Mouse (Mus musculus) neutrophil, adult 5-6 weeks (primary cell): ENCODE results near the gene Sult2b1. TPM values are rescaled to one million over a fixed set of nuclear protein-coding genes. Genes with fewer than 3 reads are reported as not detected.

Experiments
- ATAC-seq: fragments of 151-379, 151-347 bp; 2 replicates; pipeline ENCODE4 v1.8.0; 2017; ENCODE audit warnings: mild to moderate bottlenecking, moderate TSS enrichment; ENCODE audit not compliant: insufficient number of reproducible peaks, poor library complexity, low FRiP score, severe bottlenecking; ENCODE audit errors: extremely low read depth
- total RNA-seq: library from RNA; stranded (forward); fragments of 200-1000 nt; gene quantifications from 2 replicates; pipeline ENCODE4 v1.2.3, GENCODE M21; 2017

Sult2b1 gene
- total RNA-seq, 1 experiment from 2014 or later: not detected

DNA sequence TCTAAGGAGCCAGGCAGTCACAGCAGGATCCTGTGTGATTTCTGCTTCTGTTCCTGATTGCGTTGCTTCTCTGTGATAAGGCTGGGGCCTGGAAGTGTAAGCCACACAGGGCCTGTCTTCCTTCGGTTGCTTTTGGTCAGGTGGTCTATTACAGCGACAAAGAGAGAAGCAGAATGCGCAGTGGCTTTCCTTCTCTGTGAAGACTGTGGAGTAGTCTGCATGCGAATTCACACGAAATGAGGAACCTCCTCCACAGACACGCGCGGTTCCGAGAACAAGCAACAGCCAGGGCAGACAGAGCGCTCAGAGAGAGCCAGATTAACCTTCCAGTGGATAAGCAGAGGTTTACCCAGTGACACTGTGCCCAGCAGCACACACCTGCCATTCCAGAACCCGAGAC is 43.2 kb downstream of the Sult2b1 start:
- peak; percentile 21; the same call in 1 of the 2 replicates for ATAC-seq

DNA sequence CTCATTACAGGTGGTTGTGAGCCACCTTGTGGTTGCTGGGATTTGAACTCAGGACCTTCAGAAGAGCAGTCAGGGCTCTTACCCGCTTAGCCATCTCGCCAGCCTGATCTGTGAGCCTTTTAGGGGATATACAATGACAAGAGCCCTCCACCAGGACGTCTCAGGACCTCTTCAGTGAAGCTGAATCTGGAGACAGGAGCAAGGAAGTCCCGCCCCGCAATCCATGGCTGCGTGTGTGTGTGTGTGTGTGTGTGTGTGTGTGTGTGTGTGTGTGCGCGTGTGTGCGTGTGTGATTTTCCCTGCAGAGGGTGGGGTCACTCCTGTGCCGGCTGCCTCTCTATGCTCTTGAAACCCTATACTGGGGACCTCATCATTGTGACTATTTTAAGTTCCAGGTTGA is 44.6 kb downstream of the Sult2b1 start:
- ATAC-seq: no peak

DNA sequence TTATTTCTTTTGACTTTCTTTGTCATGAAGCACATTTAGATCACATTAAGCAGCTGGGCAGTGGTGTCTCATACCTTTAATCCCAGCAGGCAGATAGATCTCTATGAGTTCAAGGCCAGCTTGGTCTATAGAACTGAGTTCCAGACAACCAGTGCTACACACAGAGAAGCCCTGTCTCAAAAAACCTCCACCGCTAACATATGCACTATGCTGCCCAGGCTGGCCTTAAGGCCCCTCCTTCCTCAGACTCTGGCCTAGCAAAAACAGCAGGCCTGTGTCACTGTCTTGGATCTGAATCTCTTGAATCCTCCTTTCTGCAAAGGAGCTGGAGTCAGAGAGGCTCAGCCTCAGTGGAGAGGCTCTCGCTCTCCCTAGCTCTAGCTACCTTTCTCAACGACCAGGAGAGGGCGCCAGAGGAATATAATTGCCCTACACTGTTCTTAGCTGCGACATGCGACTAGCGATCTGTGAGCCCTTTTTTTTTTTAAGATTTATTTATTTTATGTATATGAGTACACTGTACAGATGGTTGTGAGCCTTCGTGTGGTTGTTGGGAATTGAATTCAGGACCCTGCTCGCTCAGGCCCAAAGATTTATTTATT is 45.2 kb downstream of the Sult2b1 start:
- peak; percentile 73 for ATAC-seq

DNA sequence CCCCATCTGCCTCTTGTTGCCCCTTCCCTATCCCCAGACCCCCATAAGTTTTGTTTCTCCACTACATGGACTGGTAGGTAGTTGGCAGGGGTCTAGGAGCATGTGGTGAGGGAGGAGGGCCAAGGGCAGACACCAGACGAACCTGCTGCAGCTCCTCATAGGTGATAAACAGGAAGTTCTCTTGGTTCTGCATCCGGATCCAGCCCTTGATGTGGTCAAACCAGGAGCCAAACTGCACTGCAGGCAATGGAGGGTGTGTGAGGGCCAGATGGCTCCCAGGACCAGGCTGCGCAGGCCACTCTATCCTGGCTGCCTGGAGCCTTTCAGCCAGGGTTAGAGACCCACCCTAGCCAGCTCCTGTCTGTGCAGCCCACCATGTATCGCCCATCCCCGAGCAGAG is 51.0 kb downstream of the Sult2b1 start:
- ATAC-seq: peak; percentile 25; the same call in 1 of the 2 replicates

DNA sequence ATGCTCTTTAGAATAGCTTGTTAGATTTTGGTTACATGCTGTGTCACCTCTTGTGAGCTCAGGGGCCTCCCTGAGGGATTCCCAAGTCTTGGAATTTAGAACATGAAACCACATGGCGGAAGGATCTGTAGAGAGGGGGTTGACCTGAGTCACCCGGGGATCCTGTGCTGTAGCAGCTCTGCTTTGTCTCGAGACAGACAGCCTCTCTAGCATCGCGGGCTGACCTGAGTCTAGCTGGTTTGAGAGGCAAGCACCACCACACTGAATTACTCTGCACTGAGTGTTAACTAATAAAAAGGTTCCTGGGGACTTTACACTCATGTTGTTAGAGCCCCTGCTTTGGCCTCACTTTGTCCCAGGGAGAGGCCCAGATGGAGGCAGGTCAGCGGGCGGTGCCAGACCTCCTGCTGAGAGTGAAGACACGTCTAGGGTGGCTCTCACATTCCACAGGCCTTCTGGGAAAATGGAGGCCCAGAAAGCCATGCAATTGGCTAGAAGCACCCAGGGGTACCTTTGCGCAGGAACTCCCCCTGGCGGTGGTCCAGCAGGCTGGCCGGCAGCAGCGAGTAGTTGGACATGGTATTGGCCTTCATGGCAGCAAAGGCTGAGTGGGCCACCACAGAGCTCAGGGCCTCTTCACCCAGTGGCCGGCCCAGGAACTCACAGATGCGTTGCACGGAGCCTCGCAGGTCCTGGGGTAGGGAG is 53.6 kb downstream of the Sult2b1 start:
- ATAC-seq: no peak

DNA sequence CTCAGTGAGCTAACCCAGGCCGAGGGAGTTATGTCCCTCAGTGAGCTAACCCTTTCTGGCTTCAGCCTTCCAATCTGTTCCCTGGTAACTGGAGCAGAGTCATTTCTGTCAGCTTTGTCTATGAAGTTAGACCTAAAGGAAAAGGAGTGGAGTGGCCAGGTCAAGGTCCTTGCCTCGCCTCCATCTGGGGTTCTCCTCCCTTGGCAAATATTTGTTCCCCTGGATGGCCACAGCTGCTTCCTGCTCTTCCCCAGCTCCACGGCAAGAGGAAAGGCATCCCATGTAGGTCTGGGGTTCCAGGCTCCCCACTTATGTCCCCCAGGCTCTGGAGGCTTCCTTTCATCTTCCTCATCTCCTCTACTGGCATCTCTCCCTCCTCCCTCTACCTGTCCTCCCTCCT is 56.8 kb downstream of the Sult2b1 start:
- ATAC-seq: no peak

DNA sequence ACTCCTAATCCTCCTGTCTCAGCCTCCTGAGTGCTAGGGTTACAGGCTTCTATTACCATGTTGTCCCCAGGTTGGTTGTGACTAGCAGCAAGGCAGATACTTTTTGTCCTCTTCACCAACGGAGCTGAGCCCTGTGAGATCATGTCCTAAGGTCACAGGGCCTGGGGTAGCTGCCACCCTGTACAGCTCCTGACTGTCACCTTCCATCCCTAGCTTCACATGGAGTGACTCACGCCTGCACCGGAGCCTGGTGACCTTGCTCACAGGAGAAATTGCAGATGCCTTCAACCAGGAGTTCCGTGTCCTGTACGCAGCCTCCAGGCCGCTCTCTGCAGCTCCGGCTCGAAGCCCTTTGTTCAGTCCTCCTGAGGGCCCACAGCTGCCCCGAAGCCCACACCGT is 58.0 kb downstream of the Sult2b1 start:
- ATAC-seq: no peak

DNA sequence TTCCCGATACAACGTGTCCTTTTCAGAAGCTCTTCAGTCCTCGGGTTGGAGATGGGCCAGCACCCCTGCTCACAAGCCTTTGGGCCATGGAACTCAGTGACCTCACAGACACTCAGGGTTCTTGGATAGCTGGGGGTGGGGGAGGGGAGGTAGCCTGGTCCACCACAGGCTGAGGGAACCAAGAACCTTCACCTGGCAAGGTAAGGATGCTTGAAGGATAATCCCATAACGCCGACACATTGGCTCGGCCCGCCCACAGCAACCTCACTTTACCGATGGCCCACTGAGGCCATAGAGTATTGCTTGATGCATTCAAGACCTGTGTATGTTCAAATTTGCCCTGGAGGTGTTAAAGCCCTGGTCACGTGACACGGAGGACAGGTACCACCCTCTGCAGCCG is 58.8 kb downstream of the Sult2b1 start, which contains the start of gene Spaca4:
TSS of gene Spaca4 (minus strand) at position 101 of the 400 bp plus-strand sequence.
- ATAC-seq: no peak

DNA sequence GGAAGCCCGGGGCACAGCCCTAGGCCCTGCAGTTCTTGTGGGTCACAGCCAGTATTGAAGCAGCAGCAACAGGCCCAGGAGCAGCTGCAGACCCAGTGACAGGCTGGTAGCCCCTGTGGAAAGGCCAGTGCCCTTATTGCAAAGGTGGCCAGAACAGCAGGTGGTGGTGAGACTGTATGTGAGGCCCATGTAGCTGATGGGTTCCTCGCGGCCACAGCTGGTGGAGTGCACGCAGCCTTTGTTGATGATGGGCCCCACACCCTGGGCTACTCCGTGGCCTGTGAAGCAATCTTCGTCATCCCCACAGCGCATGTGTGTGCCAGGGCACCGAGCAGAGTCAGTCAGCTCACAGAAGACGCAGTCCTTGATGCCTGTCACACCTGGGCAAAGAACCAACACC is 59.3 kb downstream of the Sult2b1 start:
- ATAC-seq: no peak

DNA sequence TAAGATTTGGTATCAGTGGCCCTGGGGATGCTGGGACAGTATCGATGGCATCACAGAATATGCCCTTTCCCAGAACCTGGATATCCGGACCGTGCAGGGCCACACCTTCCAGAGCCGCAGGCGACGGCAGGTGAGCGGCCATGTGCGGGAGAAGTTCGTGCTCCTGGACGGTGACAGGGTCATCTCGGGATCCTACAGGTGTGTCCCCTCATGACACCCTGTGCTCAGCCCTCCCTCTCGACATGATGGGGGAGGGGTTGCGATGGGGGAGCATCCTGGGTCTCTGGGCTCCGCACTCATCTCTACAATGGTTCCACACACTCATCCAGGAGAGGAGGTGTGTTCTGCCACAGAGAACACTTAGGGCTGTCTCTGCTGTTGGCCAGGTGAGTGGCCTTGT is 60.7 kb downstream of the Sult2b1 start:
- no peak for ATAC-seq

DNA sequence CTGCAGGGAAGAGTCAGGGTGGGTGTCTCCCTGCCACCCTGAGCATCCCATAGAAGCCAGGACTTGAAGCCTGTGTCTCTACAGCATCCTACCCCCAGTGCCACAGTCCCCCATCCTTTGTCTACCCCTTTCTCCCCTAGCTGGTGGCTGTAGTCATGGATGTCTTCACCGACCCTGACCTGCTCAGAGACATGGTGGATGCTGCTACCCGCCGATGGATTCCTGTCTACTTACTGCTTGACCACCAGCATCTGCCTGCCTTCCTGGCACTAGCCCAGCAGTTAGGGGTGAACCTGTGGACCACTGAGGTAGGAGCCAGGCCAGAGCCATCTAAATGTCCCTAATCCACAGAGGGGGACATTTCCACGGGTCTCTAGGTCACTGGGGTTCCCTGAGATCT is 61.2 kb downstream of the Sult2b1 start:
- ATAC-seq: no peak

DNA sequence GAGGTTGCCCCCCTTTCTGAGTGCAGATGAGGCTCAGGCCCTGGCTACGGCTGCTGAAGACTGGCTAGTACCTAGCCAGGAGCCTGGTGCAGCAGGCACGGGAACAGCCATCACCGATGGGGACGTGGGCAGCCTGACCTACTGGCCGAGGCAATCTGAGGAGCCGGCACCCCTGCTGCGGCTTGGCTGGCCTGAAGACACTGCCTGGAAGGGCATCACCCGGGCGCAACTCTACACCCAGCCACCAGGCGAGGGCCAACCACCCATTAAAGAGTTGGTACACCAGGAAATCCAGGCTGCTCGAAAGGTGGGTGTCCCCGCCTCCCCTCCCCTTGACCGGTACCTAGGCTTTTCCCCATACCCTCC is 62.1 kb downstream of the Sult2b1 start:
- ATAC-seq: no peak

DNA sequence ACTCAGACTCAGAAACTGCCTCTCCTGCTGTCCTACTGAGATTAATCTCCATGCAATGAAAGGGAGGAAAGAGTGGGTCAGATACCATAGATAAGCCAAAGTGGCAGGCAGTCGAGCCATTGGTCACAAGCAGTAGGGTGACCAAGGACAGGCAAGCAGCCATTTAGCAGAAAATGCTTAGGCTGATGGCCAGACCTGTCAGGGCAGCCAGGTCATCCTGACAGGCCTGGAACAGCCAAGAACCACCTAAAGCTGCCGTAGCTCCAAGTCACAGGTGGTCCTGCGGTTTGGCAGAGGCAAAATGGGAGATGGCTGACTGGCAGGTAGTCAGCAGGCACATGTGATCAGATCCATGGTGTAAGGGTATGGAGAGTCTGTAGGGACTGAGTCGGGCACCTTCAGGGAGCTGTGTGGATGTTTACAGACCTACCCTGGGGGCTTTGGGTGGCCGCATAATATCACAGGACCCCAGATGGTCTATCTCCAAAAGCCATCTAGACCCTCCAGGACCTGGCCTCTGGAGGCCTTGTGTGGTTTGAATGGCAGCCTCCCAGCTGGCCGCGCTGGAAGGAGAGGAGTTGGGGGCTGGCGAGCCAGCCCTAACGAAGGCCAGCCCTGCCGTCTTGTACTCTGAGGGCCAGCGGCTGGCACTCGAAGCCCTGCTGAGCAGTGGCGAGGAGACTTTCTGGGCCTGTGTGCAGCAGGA is 62.7 kb downstream of the Sult2b1 start:
- ATAC-seq: no peak

DNA sequence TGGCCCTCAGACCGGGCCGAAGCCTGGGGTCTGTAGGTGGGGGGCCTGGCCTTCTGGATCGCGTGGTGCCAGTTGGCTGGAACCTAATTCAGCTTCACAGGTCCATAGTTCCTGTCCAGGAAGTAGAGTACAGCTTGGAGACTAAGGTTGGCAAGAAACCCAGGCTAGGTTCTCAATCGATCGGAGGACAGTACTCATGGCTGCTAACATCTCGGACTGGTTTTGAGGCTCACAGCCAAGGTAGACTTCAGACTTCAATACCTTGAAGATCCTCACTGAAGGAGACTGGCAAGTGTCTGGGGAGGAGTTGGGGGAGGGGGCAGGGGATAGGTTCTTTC is 63.3 kb downstream of the Sult2b1 start:
- ATAC-seq: no peak

DNA sequence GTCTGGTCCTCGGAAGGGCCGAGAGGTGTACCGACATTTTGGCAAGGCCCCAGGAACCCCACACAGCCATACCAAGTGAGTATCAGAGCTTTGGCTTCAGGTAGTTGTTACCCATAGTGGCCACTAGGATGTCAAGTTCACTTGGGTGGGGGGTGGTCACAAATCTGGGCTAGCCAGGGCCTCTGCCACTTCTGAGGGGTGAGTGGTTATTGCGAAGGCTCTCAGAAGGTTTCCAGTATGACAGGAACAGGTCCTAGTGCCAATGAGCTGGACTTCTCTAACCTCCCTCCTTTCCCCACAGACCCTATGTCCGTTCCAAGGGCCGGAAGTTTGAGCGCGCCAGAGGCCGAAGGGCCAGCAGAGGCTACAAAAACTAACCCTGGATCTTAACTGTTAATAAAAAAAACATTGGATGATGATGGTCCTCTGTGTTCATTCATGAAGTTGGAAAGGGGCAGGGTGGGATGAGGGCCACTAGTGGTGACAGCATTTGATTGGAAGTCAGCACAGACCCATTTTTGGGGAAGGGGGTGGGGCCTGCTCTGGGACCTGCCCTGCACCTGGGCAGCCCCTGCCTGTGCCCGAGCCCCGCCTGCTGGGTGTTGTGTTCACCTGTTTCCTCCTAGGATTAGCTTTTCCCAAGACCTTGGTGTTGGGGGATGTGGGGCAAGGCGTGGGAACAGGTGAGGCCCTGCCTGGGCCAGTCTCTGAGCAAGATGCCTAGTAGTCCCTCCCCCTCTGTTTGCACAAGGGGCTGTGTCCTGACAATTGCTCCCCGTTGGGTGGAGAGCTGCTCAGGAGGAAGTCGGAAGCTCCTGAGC is 63.8 kb downstream of the Sult2b1 start, which contains the start of gene Fam83e:
TSS of gene Fam83e (plus strand) at position 800 of the 821 bp plus-strand sequence.
- no peak for ATAC-seq

DNA sequence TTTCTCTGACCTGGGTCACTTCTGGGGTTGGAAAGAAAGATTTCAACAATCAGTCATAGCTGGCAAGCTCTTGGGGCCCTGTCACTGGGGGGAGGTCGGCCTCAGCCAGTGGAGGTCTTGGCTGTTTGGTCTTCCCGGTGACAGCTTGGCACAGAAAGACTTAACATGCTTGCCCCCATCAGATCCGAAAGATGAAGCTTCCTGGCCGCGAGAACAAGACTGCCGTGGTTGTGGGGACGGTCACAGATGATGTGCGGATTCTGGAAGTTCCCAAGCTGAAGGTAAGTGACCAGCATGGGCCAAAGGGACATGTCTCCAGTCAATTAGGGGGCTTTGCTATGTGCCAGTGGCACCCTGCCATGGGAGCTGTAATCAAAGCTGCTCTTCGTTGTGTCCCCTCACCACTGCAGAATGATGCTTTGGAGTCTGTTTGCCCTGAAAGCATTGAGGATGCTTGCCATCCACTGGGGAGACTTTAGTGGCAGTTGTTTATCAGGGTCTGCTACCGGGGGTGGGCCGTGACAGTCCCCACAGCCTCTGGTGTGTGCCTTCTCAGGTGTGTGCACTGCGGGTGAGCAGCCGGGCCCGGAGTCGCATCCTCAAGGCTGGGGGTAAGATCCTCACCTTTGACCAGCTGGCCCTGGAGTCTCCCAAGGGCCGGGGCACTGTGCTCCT is 64.6 kb downstream of the Sult2b1 start:
- no peak for ATAC-seq

DNA sequence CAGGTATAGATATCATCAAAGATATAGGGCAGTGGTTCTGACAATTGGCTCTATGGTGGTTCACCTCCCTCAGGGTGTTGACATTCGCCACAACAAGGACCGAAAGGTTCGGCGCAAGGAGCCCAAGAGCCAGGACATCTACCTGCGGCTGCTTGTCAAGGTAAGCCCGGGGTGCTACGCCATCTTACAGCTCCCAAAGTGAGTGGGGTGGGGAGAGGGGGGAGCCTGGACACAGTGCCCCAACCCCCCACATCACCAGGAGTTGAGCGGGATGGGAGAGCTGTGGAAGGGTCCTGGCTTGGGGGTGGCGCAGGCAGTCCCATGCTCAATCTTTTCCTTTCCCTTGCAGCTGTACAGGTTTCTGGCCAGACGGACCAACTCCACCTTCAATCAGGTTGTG is 65.3 kb downstream of the Sult2b1 start:
- ATAC-seq: no peak

DNA sequence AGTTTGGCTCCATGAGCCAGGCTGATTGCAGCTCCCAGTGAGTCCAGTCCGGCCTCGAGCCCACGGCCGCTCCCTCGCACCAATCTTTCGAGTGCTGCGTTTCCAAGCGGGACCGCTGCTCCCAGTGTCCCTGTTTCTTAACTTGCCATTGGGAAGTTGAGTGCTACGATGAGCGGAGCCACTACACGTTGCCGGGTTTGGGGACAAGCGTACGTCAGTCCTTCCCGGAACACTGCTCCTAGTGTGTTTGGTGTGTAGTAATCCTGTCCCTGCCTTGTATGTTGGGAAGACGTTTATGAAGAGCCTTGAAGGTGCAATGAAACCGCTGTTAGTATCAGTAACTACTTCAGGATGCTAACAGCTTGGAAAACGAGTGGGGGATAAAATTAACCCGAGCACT is 66.1 kb downstream of the Sult2b1 start:
- no peak for ATAC-seq

DNA sequence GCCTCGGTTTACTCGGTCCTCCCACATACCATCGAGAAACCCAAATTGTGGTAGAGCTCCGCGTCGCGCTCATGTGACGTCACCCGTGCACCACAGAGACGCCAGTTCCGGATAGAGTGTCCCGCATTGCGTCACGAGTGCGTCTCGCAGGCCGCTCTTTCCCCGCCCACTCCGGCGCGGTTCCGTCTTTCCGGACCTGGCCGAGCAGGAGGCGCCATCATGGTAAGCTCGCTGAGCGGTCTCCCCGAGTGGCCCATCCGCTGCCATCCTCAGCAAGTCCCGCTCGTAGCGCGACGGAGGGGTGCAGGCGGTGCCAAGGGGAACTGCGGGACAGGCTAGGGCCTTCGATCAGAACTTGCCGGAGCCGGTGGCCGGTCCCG is 66.6 kb downstream of the Sult2b1 start, which contains the start of gene Sphk2:
TSS of gene Sphk2 (minus strand) at position 85 of the 380 bp plus-strand sequence.
- peak; percentile 73 for ATAC-seq
